Mouse (Mus musculus): Measurements from ENCODE around the gene Hnrnpdl. TPM values are rescaled to one million over a fixed set of nuclear protein-coding genes. Genes with fewer than 3 reads are reported as not detected.

The Hnrnpdl gene
- total RNA-seq (2017) = 446 and 584 TPM in 2 replicates

DNA sequence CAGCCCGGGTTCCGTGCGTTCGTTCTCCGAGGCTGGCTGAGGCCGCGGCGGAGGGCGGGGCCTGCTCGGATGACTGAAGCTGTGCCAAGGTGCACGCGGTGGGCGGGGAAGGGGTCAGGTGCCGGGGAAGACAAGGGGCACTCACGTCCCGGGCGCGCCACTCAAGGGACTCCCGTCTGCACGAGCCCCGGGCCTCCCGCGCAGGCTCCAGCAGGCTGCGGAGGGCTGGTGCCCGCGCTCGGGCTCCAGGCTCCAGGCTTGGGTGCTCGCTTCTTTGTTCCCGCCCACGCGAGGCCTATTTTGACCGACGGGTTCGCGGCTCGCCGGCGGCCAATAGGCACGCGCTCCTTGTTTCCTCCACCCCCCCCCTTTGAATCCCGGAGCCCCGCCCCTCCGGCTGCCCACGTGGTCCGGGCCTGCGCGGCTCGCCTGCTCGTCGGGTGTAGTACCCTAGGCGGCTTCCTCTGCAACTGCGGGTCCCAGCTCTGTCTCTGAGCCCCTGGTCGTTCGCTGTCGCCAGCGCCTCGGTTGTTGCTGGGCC, at the start of gene Hnrnpdl, which contains the start of gene Enoph1:
Gene Hnrnpdl, minus strand, starts transcription at position 63 of the 541 bp plus-strand sequence.
Gene Enoph1, plus strand, starts transcription at position 384 of the 541 bp plus-strand sequence.
- peak; percentile 58 to 67 for ATAC-seq (replicated peaks in 1 of 2; ENCODE audit: insufficient read depth in 1 of 2, low FRiP score in 2 of 2, low TSS enrichment in 1 of 2, low read depth in 1 of 2, poor library complexity in 2 of 2, severe bottlenecking in 2 of 2)

DNA sequence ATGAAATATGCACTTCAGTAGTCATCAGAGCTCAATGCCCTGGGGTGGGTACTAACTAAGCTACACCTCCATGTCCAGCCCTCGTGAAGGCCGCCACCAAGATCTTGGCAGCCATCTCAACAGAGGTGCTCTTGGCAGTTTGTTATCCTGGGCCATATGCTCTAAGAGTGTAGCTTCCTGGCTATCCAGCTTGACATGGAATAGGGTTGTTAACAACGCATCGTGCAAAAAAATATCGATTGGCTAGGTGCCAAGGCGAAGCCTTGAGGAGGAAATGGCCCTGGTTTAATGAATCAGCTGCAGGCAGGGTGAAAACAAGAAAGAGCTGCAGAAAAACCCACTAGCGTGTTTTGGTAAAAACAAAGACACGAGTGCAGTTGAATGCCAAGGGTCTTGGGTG, 45.6 kb upstream of the Hnrnpdl start:
- ATAC-seq (replicated peaks in 1 of 2; ENCODE audit: insufficient read depth in 1 of 2, low FRiP score in 2 of 2, low TSS enrichment in 1 of 2, low read depth in 1 of 2, poor library complexity in 2 of 2, severe bottlenecking in 2 of 2) = no peak

DNA sequence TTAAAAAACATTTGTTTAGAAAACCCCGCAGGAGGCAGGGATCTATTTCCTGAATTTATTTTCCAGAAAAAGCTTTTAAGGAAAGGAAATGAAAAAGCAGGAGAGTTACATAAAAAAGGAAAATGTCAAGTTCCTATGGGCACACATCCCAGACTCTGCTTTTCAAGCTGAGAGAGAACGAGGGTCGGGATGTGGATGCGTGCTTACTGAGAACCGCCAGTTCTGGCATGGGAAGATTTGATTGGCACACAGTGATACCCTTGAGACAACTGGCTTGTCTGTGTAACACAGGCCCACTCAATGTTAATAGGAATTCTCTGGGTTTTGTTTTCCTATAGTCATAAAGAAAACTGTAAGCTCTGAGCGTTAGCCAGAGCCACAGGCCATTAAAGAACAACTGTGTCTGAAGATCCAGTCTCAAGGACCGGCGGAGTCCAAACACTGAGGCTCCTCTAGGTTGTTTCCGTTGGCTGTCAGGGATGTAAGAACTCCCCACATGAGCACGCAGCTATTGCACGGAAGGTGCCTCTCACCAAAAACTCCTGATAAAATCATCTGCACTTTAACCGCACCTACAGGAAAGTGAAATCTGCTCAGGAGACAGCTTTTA, 44.6 kb upstream of the Hnrnpdl start:
- no peak for ATAC-seq (replicated peaks in 1 of 2; ENCODE audit: insufficient read depth in 1 of 2, low FRiP score in 2 of 2, low TSS enrichment in 1 of 2, low read depth in 1 of 2, poor library complexity in 2 of 2, severe bottlenecking in 2 of 2)

DNA sequence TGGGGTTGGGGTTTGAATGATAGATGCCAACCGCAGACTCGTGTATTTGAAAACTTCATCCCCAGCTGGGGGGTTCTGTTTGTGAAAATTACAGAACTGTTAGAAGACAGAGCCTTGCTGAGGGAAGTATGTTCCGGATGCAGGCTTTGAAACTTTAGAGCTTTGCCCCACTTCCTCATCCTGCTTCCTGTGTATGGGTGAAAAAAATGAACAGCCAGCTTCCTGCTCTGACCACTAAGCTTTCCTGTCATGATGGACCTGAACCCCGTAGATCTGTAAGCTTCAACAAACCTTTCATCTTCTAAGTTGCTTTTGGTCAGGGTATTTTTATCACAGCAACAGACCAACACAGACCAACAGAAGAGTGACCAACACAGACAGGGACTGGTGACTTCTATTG, 42.5 kb upstream of the Hnrnpdl start:
- ATAC-seq (replicated peaks in 1 of 2; ENCODE audit: insufficient read depth in 1 of 2, low FRiP score in 2 of 2, low TSS enrichment in 1 of 2, low read depth in 1 of 2, poor library complexity in 2 of 2, severe bottlenecking in 2 of 2) = peak; percentile 28 to 44; a peak in 1 of 4 replicates

DNA sequence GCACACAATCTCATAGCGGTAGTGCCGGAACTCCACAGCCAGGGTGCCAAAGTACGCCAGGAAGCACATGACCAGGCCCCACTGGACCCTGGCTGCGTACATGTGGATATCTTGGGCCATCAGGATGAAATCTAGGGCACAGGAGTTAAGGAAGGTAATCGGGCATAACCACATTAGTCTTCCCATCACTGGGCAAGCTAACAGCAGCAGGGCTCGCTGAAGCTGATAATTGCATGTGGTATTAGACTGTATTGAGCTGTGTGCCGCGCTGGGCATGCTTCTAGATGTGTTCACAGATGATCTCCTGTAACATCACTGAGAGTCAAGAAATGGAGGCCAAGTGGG, 40.4 kb upstream of the Hnrnpdl start:
- ATAC-seq (replicated peaks in 1 of 2; ENCODE audit: insufficient read depth in 1 of 2, low FRiP score in 2 of 2, low TSS enrichment in 1 of 2, low read depth in 1 of 2, poor library complexity in 2 of 2, severe bottlenecking in 2 of 2) = no peak

DNA sequence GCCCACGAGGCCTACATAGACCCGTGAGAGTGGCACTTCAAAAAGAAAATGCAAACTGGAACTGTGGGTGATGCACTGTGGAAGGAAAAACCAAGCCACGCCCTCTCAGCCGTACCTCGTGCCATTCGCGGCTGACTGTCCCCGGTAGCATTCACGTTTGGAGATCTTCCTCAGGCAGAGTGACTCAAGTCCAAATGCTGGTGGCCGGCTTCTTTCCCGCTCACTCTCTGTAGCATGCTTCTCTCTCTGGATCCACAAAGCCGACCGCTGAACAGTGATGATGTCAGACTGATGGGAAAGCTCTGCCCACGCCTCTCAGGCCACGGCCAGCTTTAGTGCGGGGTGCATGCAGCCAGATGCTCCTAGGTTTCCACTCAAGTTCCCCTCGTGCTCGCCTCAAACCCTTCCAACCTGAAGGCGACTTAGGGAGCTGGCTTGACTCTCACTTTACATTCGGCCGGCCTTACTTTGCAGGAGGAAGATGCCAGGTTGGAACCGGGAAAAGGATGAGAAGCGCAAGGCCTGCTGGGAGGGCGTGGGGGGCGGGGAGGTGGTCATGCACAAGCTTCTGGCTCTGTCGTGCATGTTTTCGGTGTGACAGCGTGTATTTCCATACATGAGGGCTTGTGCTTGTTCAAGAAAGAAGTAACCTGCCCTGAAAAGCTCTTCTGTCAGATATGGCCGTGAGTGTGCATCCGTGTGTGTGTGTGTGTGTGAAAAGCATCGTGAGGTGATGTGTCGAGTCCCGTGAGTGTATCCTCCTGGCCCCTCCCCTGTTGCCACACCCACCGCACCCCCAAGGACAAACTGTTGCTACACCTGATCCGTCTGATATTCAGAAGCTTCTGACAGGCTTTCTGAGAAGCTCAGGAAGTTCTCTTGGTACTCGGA, 39.8 kb upstream of the Hnrnpdl start:
- peak; percentile 51 to 60; a peak in 3 of 4 replicates for ATAC-seq (replicated peaks in 1 of 2; ENCODE audit: insufficient read depth in 1 of 2, low FRiP score in 2 of 2, low TSS enrichment in 1 of 2, low read depth in 1 of 2, poor library complexity in 2 of 2, severe bottlenecking in 2 of 2)

DNA sequence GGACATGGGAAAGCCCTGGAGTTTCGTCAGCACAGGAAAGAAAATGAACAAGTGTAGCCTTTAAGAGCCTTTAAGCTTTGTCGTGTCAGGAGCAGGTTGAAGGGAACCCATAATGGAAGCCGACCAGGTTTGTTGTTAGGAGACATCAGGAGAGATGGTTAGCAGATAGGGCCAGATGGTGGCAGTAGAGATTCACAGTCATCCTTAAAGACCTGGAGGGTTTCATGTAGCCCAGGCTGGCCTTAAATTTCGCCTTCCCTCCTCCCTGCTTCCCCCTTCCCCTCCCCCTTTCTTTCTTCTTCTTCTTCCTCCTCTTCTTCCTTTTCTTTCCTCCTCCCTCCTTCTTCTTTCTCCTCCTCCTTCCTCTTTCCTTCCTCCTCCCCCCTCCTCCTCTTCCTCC, 35.1 kb upstream of the Hnrnpdl start:
- no peak for ATAC-seq (replicated peaks in 1 of 2; ENCODE audit: insufficient read depth in 1 of 2, low FRiP score in 2 of 2, low TSS enrichment in 1 of 2, low read depth in 1 of 2, poor library complexity in 2 of 2, severe bottlenecking in 2 of 2)

DNA sequence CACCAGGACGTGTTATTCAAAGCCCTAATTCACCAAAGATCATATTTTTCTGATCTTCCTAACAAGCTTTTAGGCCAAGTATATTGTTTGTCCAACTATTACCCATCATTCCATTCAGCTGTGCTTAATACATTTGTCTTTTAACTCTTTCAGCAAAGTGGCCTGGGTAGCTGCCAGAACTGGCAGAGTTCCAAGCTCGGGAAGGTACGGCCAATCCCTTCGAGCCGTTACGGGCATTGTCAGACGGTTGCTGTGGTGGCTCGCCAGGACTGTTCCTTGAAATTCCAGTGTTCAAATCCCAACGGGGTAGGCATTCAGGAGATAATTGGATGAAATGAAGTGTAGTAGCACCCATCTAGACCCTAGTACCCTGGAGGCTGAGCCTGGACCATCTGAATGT, 33.1 kb upstream of the Hnrnpdl start:
- no peak for ATAC-seq (replicated peaks in 1 of 2; ENCODE audit: insufficient read depth in 1 of 2, low FRiP score in 2 of 2, low TSS enrichment in 1 of 2, low read depth in 1 of 2, poor library complexity in 2 of 2, severe bottlenecking in 2 of 2)

DNA sequence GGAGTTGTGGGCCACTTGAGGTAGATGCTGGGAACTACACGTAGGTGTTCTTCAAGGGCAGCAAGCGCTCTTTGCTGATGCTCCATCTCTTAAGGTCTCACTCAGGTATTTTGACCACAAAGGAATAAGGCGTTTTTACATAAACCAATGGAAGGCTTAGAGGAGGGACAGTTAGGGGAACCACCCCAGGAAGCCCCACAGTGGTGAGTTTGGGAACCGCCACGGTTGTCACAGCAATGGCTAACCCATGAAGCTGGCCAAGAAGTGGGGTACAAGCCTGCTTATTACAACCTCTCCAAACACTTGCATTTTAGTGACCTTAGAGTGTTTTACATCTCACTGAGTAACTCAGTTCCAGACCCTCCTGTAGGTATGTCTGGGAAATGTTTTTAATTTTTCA, 32.1 kb upstream of the Hnrnpdl start:
- ATAC-seq (replicated peaks in 1 of 2; ENCODE audit: insufficient read depth in 1 of 2, low FRiP score in 2 of 2, low TSS enrichment in 1 of 2, low read depth in 1 of 2, poor library complexity in 2 of 2, severe bottlenecking in 2 of 2) = no peak

DNA sequence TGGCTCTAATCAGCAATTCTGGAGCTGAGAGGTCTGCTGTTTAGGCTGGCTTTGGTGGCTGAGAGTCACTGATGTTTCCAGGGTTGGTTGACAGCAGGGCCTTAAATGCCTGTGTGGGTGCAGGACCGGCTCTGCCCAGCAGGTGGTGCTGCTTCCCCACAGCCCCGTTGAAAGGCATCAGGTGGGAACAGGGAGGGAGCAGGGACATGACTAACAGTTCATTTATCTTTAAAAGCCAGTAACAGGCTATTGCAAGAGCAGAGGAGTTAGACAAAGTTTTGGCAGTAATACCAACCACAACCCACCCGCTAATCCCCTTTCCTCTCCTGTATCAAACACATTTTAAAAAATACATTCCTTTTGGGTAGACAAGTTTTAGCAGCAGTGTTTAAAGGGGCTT, 30.8 kb upstream of the Hnrnpdl start:
- ATAC-seq (replicated peaks in 1 of 2; ENCODE audit: insufficient read depth in 1 of 2, low FRiP score in 2 of 2, low TSS enrichment in 1 of 2, low read depth in 1 of 2, poor library complexity in 2 of 2, severe bottlenecking in 2 of 2) = peak; percentile 84 to 87

DNA sequence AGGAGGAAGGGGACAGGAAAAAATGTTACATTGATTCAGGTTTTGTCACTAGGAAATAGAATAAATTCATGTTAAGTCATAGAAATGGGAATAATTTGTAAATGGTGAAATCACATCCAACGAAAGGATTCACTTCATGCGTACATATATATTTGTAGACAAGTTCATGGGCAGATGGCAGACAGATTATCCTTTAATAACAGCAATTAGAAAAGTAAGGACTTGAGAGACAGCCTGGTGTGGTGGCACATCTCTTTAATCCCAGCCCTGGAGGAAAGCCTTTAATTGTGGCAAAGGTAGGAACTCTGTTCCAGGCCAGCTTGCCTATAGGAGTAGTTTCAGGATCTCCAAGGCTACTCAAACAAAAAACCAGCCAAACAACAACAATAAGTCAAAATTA, 30.1 kb upstream of the Hnrnpdl start:
- ATAC-seq (replicated peaks in 1 of 2; ENCODE audit: insufficient read depth in 1 of 2, low FRiP score in 2 of 2, low TSS enrichment in 1 of 2, low read depth in 1 of 2, poor library complexity in 2 of 2, severe bottlenecking in 2 of 2) = no peak

DNA sequence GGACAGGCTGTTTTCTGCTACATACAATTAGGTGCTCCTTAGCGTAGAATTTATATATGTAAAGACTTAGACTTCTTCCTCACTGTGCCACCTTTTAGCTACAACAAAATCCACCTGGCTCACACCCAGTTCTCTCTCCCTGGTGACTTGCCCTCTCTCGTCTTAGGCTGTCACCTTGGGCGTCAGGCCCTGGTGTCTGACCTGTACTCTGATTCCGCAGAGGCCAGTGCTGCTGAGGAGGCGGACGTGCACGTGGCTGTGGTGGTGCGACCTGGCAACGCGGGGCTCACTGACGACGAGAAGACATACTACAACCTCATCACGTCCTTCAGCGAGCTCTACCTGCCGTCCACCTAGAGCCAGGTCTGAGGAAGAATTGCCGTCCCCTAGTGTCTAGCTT, 28.1 kb upstream of the Hnrnpdl start:
- ATAC-seq (replicated peaks in 1 of 2; ENCODE audit: insufficient read depth in 1 of 2, low FRiP score in 2 of 2, low TSS enrichment in 1 of 2, low read depth in 1 of 2, poor library complexity in 2 of 2, severe bottlenecking in 2 of 2) = no peak

DNA sequence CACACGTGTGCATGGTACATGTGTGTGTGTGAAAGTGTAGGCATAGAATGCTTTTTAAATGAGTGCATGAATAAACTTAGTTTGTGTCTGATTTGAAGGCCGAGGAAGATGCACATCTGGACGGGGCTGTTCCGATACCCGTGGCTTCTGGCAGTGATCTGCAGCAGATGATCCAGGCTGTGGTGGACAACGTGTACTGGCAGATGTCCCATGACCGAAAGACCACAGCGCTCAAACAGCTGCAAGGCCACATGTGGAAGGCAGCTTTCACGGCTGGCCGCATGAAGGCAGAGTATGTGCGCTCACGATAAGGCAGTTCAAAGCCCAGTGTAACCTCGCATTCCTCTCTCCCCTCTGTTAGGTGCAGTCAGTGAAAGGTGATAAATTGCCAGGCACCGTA, 21.4 kb upstream of the Hnrnpdl start:
- no peak for ATAC-seq (replicated peaks in 1 of 2; ENCODE audit: insufficient read depth in 1 of 2, low FRiP score in 2 of 2, low TSS enrichment in 1 of 2, low read depth in 1 of 2, poor library complexity in 2 of 2, severe bottlenecking in 2 of 2)

DNA sequence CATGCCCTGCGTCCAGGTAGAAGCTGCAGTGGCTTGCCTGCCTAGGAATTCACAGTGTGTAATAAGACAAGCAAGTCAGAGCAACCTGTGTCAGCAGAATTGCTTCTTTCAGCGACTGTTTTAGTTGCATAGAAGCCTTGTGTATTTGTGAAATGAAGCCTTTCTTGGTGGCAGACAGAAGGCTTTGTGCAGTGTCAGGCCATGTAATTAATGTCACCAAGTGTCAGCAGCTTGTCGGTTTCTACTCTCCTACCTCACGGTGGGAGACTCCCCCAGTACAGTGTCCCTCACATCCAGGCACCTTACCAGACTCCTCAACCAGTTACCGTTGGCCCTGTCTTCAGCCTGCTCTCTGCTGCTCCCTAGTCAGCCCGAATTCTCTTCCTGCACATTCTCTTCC, 19.9 kb upstream of the Hnrnpdl start:
- no peak for ATAC-seq (replicated peaks in 1 of 2; ENCODE audit: insufficient read depth in 1 of 2, low FRiP score in 2 of 2, low TSS enrichment in 1 of 2, low read depth in 1 of 2, poor library complexity in 2 of 2, severe bottlenecking in 2 of 2)

DNA sequence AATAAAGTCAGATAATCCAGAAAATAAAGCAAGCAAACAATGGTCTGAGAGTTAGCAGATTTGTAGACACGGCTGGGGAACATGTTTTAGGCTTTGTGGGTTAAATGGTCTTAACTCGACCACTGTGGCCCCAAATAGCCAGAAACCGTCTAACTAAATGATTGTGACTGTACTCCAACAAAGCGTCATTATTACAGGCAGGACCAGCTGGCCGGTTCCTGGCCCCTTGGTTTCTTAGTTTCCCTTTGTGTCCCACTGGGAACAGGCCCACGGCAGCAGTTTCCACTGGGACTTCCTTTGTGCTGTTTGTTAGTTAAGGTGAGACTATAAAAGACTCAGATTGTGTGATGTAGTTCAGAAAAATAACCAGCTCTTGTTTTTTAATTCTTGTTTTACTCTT, 19.3 kb upstream of the Hnrnpdl start:
- ATAC-seq (replicated peaks in 1 of 2; ENCODE audit: insufficient read depth in 1 of 2, low FRiP score in 2 of 2, low TSS enrichment in 1 of 2, low read depth in 1 of 2, poor library complexity in 2 of 2, severe bottlenecking in 2 of 2) = no peak

DNA sequence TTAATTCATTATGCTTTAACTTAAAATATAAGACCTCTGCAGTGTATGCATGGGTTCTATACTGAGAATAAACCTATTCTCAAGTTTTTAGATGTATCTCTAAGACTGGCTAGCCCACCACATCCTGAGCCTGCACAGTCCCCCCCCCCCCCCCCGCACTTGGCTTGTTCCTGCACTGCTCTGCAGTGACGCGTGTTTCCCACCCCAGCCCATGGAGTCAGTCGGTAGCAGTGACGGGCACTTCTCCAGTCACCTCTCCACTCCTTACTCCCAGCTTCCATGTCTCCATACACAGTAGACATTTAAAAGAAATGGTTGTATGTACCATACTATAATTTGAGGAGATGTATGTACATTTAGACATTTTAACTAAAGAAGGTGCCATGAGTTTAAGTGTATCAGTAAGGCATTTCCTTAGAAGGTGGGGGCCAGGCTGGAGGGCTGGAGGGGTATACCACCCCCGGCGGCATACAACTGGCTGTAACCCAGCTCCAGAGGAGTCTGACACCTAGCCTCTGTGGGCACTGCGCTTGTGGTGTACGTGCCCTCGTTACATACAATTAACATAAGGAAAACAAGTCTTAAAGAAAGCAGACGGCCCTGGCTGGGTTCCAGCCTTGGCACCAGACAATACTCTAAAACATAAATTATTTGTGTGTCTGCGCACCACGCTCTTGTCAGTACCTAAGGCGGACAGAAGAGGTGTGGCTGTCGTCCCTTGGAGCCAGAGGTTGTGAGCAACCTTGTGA, 18.2 kb upstream of the Hnrnpdl start:
- no peak for ATAC-seq (replicated peaks in 1 of 2; ENCODE audit: insufficient read depth in 1 of 2, low FRiP score in 2 of 2, low TSS enrichment in 1 of 2, low read depth in 1 of 2, poor library complexity in 2 of 2, severe bottlenecking in 2 of 2)

DNA sequence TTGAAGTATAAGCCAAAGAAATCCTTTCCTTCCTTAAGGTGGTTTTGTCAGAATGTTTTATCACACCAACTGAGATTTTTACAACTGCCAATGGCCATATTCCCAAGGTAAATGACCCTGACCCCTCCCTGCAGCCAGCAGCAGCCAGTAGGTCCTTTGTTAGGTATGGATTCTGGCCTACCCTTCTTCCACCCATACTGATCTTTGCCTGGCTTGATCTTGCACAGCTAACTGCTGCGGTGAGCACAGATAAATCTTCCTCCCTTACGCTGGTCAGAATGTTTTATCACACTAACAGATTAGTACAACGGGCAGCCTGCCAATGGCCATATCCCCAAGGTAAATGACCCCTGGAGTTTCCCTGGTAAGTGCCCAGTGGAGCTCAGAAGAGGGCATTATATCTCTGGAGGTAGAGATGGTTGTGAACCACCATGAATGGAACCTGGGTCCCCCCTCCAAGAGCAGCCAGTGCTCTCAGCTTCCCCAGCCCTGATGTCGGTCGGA, 16.5 kb upstream of the Hnrnpdl start:
- no peak for ATAC-seq (replicated peaks in 1 of 2; ENCODE audit: insufficient read depth in 1 of 2, low FRiP score in 2 of 2, low TSS enrichment in 1 of 2, low read depth in 1 of 2, poor library complexity in 2 of 2, severe bottlenecking in 2 of 2)
